Mouse (Mus musculus) intestine, postnatal 0 days (tissue): ENCODE results near the gene Grk6. TPM values are rescaled to one million over a fixed set of nuclear protein-coding genes. Genes with fewer than 3 reads are reported as not detected.

Experiments
- ATAC-seq: fragments of 200-750 bp; cut with Nextera tagmentation; 2 replicates; pipeline ENCODE4 v1.8.0; 2017; ENCODE audit warnings: mild to moderate bottlenecking, moderate TSS enrichment, moderate library complexity
- H3K27ac ChIP-seq: fragments of 300-500 bp; sonication (generic); 2 replicates; pipeline ENCODE4 v1.5.1; 2014; ENCODE audit warnings: mild to moderate bottlenecking, low read depth, low read length, moderate library complexity
- H3K27me3 ChIP-seq: fragments of 300-500 bp; sonication (generic); replicated peaks from 2 replicates; pipeline ENCODE4 v1.6.1; 2014; ENCODE audit warnings: low read length, mixed read lengths; ENCODE audit not compliant: control insufficient read depth, insufficient read depth
- H3K36me3 ChIP-seq: fragments of 300-500 bp; sonication (generic); 2 replicates; pipeline ENCODE4 v1.6.1; 2014; ENCODE audit warnings: mild to moderate bottlenecking, moderate library complexity; ENCODE audit not compliant: control insufficient read depth, insufficient read depth
- H3K4me1 ChIP-seq: fragments of 300-500 bp; sonication (generic); replicated peaks from 2 replicates; pipeline ENCODE4 v1.6.1; 2014; ENCODE audit warnings: antibody characterized with exemption, low read length, mixed read lengths; ENCODE audit not compliant: control insufficient read depth, insufficient read depth
- H3K4me2 ChIP-seq: fragments of 300-500 bp; sonication (generic); replicated peaks from 2 replicates; pipeline ENCODE4 v1.6.1; 2014; ENCODE audit warnings: low read depth, mild to moderate bottlenecking, moderate library complexity
- H3K4me3 ChIP-seq: fragments of 300-500 bp; sonication (generic); 2 replicates; pipeline ENCODE4 v1.5.1; 2014; ENCODE audit warnings: low read depth, low read length
- H3K9ac ChIP-seq: fragments of 300-500 bp; sonication (generic); 2 replicates; pipeline ENCODE4 v1.6.1; 2014; ENCODE audit warnings: mild to moderate bottlenecking, low read depth, low read length
- H3K9me3 ChIP-seq: fragments of 300-500 bp; sonication (generic); 2 replicates; pipeline ENCODE4 v1.6.1; 2016; ENCODE audit warnings: mixed run types; ENCODE audit not compliant: control insufficient read depth
- CTCF ChIP-seq: sonication (generic); IDR thresholded peaks from 2 replicates; pipeline ENCODE4 v1.5.1; 2016; ENCODE audit warnings: low read depth, mild to moderate bottlenecking, control low read depth, antibody characterized with exemption, moderate library complexity
- WGBS: fragments of 180-500 bp; shearing (Covaris S2); extraction: QIAGEN DNeasy Blood & Tissue Kit; methylation state at CpG from one replicate; pipeline ENCODE4 v1.1.7; 2014; 5-methylcytosine and 5-hydroxymethylcytosine counted together
- polyA plus RNA-seq: library from polyadenylated mRNA; unstranded; fragments of >200 nt; fragmentation: Nextera tagmentation; extraction: Ambion mirVana; gene quantifications from 2 replicates; pipeline ENCODE4 v1.2.1, GENCODE M21; 2015

Grk6 gene
- polyA plus RNA-seq, 1 experiment from 2014 or later, result 11.4 TPM

- no peak overlapping the region for H3K9ac ChIP-seq
- no peaks in the 10 kb centered on the region; the same call in 1 of the 2 replicates for H3K27me3 ChIP-seq
- no peaks in the 10 kb centered on the region for H3K4me1 ChIP-seq
- 74% methylated on average over 7 of the region's 7 CpGs for whole genome bisulfite sequencing
- H3K9me3 ChIP-seq, result no peaks in the 10 kb centered on the region
- no peak for TF ChIP-seq CTCF
- no peak overlapping the region; the same call in 1 of the 2 replicates for H3K27ac ChIP-seq
- H3K4me3 ChIP-seq, result no peak overlapping the region
- no peak overlapping the region for H3K4me2 ChIP-seq
- peaks cover 22% of the 10 kb centered on the region; the same call in 1 of the 2 replicates for H3K36me3 ChIP-seq
- no peak for ATAC-seq
These were observed 34.1 kb downstream of the Grk6 start for GRCm38 (mm10) chr13:55479008-55479407.

DNA sequence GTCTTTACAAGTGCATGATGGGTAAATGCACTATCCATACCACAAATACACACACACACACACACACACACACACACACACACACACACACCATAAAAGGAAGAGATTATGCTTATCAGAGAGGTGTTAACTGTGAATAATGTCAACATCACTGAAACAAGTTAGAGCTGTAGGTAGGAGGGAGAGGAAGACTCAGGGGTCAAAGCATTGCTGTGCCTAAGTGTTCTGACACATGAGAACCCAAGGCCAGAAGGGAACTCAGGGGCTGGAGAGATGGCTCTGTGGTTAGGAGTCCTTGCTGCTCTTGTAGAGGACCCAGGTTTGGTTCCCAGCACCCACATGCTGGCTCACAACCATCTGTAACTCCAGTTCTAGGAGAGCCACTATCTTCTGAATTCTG, 35.1 kb downstream of the Grk6 start:
- no peak overlapping the region for H3K27ac ChIP-seq
- no peak overlapping the region for H3K4me3 ChIP-seq
- H3K4me1 ChIP-seq, result no peaks in the 10 kb centered on the region
- no peak for TF ChIP-seq CTCF
- H3K9ac ChIP-seq, result no peak overlapping the region
- H3K4me2 ChIP-seq, result no peak overlapping the region
- no peaks in the 10 kb centered on the region; the same call in 1 of the 2 replicates for H3K27me3 ChIP-seq
- H3K9me3 ChIP-seq, result no peaks in the 10 kb centered on the region
- peaks cover 22% of the 10 kb centered on the region; the same call in 1 of the 2 replicates for H3K36me3 ChIP-seq
- no peak for ATAC-seq

- 0 out of 2 replicates have a peak overlapping the region, but pooled peaks have one; percentile 50 for H3K27ac ChIP-seq
- no peak overlapping the region for H3K4me3 ChIP-seq
- 64% methylated on average over 7 of the region's 7 CpGs for WGBS
- peak; percentile 57 for TF ChIP-seq CTCF
- H3K27me3 ChIP-seq, result peaks cover 9% of the 10 kb centered on the region; the same call in 1 of the 2 replicates
- H3K4me2 ChIP-seq, result no peak overlapping the region
- 0 out of 2 replicates have a peak, but pooled peaks have one; percentile 4 for ATAC-seq
- H3K9me3 ChIP-seq, result no peaks in the 10 kb centered on the region
- H3K4me1 ChIP-seq, result 0 out of 2 replicates have a peak, but pooled peaks cover 2% of the 10 kb centered on the region
- peaks cover 13% of the 10 kb centered on the region; the same call in 1 of the 2 replicates for H3K36me3 ChIP-seq
- no peak overlapping the region for H3K9ac ChIP-seq
These were observed 37.7 kb downstream of the Grk6 start for GRCm38 (mm10) chr13:55482542-55482941.

- Histone ChIP-seq H3K4me2 (0 out of 2 replicates have a peak overlapping the region, but pooled peaks have one; percentile 17), H3K9ac (no peak overlapping the region), H3K27ac (peak overlapping the region; percentile 50; the same call in 1 of the 2 replicates), H3K27me3 (peaks cover 11% of the 10 kb centered on the region; the same call in 1 of the 2 replicates), H3K9me3 (no peaks in the 10 kb centered on the region), H3K36me3 (peaks cover 13% of the 10 kb centered on the region; the same call in 1 of the 2 replicates), H3K4me3 (no peak overlapping the region), H3K4me1 (0 out of 2 replicates have a peak, but pooled peaks cover 2% of the 10 kb centered on the region)
- no peak for ATAC-seq
- WGBS, result 43% methylated on average over 9 of the region's 9 CpGs
- TF ChIP-seq CTCF, result no peak
These were observed 38.2 kb downstream of the Grk6 start for GRCm38 (mm10) chr13:55483071-55483470.

DNA sequence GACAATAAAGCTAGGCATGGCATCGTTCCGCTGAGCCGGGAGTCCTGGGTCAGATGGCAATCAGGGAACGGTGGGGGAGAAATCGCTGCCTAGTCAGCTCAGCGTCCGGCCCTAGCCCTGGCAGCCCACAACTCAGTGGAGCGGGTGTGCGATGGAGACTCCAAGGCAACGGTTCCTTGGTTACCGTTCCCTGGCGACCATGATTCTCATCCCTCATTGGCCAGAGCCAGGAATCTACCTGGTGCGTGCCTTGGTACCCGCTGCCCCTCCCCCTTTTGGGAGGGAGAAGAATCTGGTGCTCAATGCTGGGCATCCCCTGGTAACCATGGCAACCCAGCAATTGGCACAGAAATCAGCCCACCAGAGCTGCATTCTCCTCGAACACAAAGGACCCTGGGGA, 38.7 kb downstream of the Grk6 start:
- Histone ChIP-seq H3K27ac (peak overlapping the region; percentile 50; the same call in 1 of the 2 replicates), H3K4me2 (0 out of 2 replicates have a peak overlapping the region, but pooled peaks have one; percentile 17)

GRCm38 (mm10) chr13:55484520-55485088, 39.7 kb downstream of the Grk6 start:
- 49% methylated on average over 7 of the region's 7 CpGs for WGBS
- Histone ChIP-seq H3K36me3 (peaks cover 13% of the 10 kb centered on the region; the same call in 1 of the 2 replicates), H3K4me3 (no peak overlapping the region), H3K4me1 (0 out of 2 replicates have a peak, but pooled peaks cover 2% of the 10 kb centered on the region), H3K27me3 (peaks cover 14% of the 10 kb centered on the region; the same call in 1 of the 2 replicates), H3K9me3 (no peaks in the 10 kb centered on the region), H3K27ac (no peak overlapping the region), H3K4me2 (no peak overlapping the region; the same call in 1 of the 2 replicates), H3K9ac (no peak overlapping the region)
- TF ChIP-seq CTCF, result no peak
- no peak for ATAC-seq

More for the DNA sequence above, 38.7 kb downstream of the Grk6 start:
- no peak for ATAC-seq
- TF ChIP-seq CTCF, result no peak
- Histone ChIP-seq H3K9me3 (no peaks in the 10 kb centered on the region), H3K36me3 (peaks cover 13% of the 10 kb centered on the region; the same call in 1 of the 2 replicates), H3K9ac (no peak overlapping the region), H3K4me1 (0 out of 2 replicates have a peak, but pooled peaks cover 2% of the 10 kb centered on the region), H3K4me3 (no peak overlapping the region), H3K27me3 (peaks cover 14% of the 10 kb centered on the region; the same call in 1 of the 2 replicates)
- WGBS, result 47% methylated on average over 15 of the region's 15 CpGs
